Mouse (Mus musculus): ENCODE results near the gene Itfg2.

GRCm38 (mm10) chr6:128418076-128418475 is 6.7 kb downstream of the Itfg2 start:
- TF ChIP-seq CTCF (IDR thresholded peaks at IDR 0.05; ENCODE audit: control insufficient read depth, insufficient read depth, low read length), result no peak
- TF ChIP-seq POLR2A (IDR thresholded peaks at IDR 0.05; ENCODE audit: borderline replicate concordance, control insufficient read depth, low read depth, low read length), result no peak
